ENCODE assay signal across 18 mouse cellular contexts in the genomic region with DNA sequence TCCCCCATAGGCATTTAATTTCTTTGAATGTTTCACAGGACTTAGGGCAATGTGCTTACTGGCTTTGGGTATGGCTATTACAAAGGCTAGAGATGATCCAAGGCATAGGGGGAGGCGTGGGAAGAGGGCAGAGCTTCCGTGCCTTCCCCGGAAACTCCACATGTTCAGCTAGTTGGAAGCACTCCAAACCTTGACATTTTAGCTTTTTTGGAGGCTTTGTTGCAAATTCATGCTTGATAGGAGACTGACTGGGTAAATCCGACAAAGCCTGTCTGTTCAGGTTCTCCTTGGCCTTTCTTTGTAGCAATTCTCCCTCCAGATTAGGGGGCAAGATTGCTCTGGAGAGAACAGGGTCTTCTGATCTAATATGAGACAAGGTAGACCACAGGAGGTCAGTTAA. TPM values are rescaled to one million over a fixed set of nuclear protein-coding genes. Genes with fewer than 3 reads are reported as not detected.
DNase-seq lines count a peak whose midpoint lies in the region.
"Had no signal": no experiment of that assay in that cellular context is flagged by ENCODE, and none has a peak within 500 bp of the region (broad histone marks: within the 10 kb centered on the region; RNA-seq: fewer than 3 reads in every experiment).

No protein-coding gene starts in this region.

- peak; percentile 13 to 81 for DNase-seq in adrenal gland, adult (ENCODE audit: inconsistent age in 2 of 2, low spot score in 1 of 2)
- DNase-seq in adrenal gland, postnatal 10 days, result no peak
- peak; percentile 12 to 16 for DNase-seq in adrenal gland, postnatal 36 days
- no peak for DNase-seq in adrenal gland, postnatal 4 days (ENCODE audit: low spot score in 2 of 2)
- DNase-seq in testis, postnatal 14 days (ENCODE audit: low spot score), result peak; percentile 62
- no peak for DNase-seq in testis, postnatal 10 days (ENCODE audit: low spot score)
- DNase-seq: adrenal gland, postnatal 25 days; cerebellum, adult 18-20 months; cerebellum, adult 9-10 months; cerebellum, postnatal 14 days; gastrocnemius, postnatal 25 days; heart, adult 2 months; heart, postnatal 14 days; heart, postnatal 4 days; kidney, adult 18-20 months had no signal

RNA-seq across cellular contexts. Expression of a gene that starts 7.5 kb away (rescaled TPM):
- 10 to 100 TPM; 18.6 to 63.5 TPM for total RNA-seq in adrenal gland, postnatal 10 days (2021)
- 10 to 100 TPM; 23.4 to 34.4 TPM for total RNA-seq in adrenal gland, postnatal 36 days (2021)
- total RNA-seq in adrenal gland, postnatal 4 days (2021), result 10 to 100 TPM; 20.2 to 30.5 TPM
- total RNA-seq: ES-E14; granulocyte monocyte progenitor cell, adult 5-6 weeks; hindbrain, postnatal 0 days had no signal

Comparison
In these comparisons a context has a peak if more than half of its experiments do, and no peak if none do; other contexts are left out.
1. DNase-seq: peak in adrenal gland, adult (2 of 2), adrenal gland, postnatal 36 days (2 of 2) and testis, postnatal 14 days (single experiment); none in adrenal gland, postnatal 10 days (single experiment), adrenal gland, postnatal 4 days (0 of 2) and testis, postnatal 10 days (single experiment).